Mouse (Mus musculus): ENCODE data around the gene Pth1r. TPM values are rescaled to one million over a fixed set of nuclear protein-coding genes. Genes with fewer than 3 reads are reported as not detected.
"Not testable (repeated sequence)": the region's sequence is repeated elsewhere in the genome, so short reads cannot be mapped to it uniquely, and the experiment has no call there.

Pth1r gene
- total RNA-seq, 2 experiments from 2014 or later, result not detected

GRCm38 (mm10) chr9:110685187-110685586 lies 61.8 kb downstream of the Pth1r start:
- peak; percentile 31 for ATAC-seq (ENCODE audit: poor library complexity, severe bottlenecking)

GRCm38 (mm10) chr9:110684100-110684831 lies 62.7 kb downstream of the Pth1r start:
- ATAC-seq (ENCODE audit: poor library complexity, severe bottlenecking), result no peak

GRCm38 (mm10) chr9:110683574-110684099 lies 63.3 kb downstream of the Pth1r start:
- no peak for ATAC-seq (ENCODE audit: poor library complexity, severe bottlenecking)

GRCm38 (mm10) chr9:110682697-110683096 lies 64.2 kb downstream of the Pth1r start:
- not testable (repeated sequence) for ATAC-seq (ENCODE audit: poor library complexity, severe bottlenecking)

- peak; percentile 22; the same call in 1 of the 2 replicates for ATAC-seq (ENCODE audit: poor library complexity, severe bottlenecking)
These were observed 64.7 kb downstream of the Pth1r start for GRCm38 (mm10) chr9:110682255-110682654.

- no peak for ATAC-seq (ENCODE audit: poor library complexity, severe bottlenecking)
These were observed 65.1 kb downstream of the Pth1r start for GRCm38 (mm10) chr9:110681817-110682216.

- peak; percentile 25 for ATAC-seq (ENCODE audit: poor library complexity, severe bottlenecking)
These were observed 66.0 kb downstream of the Pth1r start for GRCm38 (mm10) chr9:110680736-110681507.

GRCm38 (mm10) chr9:110678886-110679285 lies 68.1 kb downstream of the Pth1r start:
- no peak for ATAC-seq (ENCODE audit: poor library complexity, severe bottlenecking)

- ATAC-seq (ENCODE audit: poor library complexity, severe bottlenecking), result peak; percentile 84
These were observed 70.4 kb downstream of the Pth1r start for GRCm38 (mm10) chr9:110676492-110676911.

GRCm38 (mm10) chr9:110673107-110673752 lies 73.7 kb downstream of the Pth1r start:
- ATAC-seq (ENCODE audit: poor library complexity, severe bottlenecking), result peak; percentile 15

GRCm38 (mm10) chr9:110672462-110673106 lies 74.4 kb downstream of the Pth1r start:
- peak; percentile 27; the same call in 1 of the 2 replicates for ATAC-seq (ENCODE audit: poor library complexity, severe bottlenecking)

Other genes starting within 250 kb of the Pth1r start
- 109 and 127 TPM in 2 replicates for gene Setd2, start 214.5 kb downstream of the Pth1r start, total RNA-seq (2015)
- gene Setd2, start 214.5 kb downstream of the Pth1r start, total RNA-seq (2017), result 159 and 176 TPM in 2 replicates
- gene Nradd, start 122.7 kb downstream of the Pth1r start, total RNA-seq (2015), result 4.6 and 5.2 TPM in 2 replicates
- 2.0 and 3.5 TPM in 2 replicates for gene Nradd, start 122.7 kb downstream of the Pth1r start, total RNA-seq (2017)
- gene Nbeal2, start 93.0 kb downstream of the Pth1r start, total RNA-seq (2015), result 42.1 and 52.5 TPM in 2 replicates
- 29.1 and 35.9 TPM in 2 replicates for gene Nbeal2, start 93.0 kb downstream of the Pth1r start, total RNA-seq (2017)
- 204 and 210 TPM in 2 replicates for gene Ccdc12, start 90.6 kb downstream of the Pth1r start, total RNA-seq (2015)
- 165 and 180 TPM in 2 replicates for gene Ccdc12, start 90.6 kb downstream of the Pth1r start, total RNA-seq (2017)
- not detected in 2 replicates for gene Myl3, start 5.3 kb downstream of the Pth1r start, total RNA-seq (2015)
- gene Myl3, start 5.3 kb downstream of the Pth1r start, total RNA-seq (2017), result not detected in 2 replicates
- not detected in 2 replicates for gene Prss42, start 51.0 kb upstream of the Pth1r start, total RNA-seq (2015)
- not detected in 2 replicates for gene Prss42, start 51.0 kb upstream of the Pth1r start, total RNA-seq (2017)
- gene Prss44, start 66.8 kb upstream of the Pth1r start, total RNA-seq (2015), result not detected in 2 replicates
- gene Prss44, start 66.8 kb upstream of the Pth1r start, total RNA-seq (2017), result not detected in 2 replicates
- not detected in 2 replicates for gene Prss43, start 79.5 kb upstream of the Pth1r start, total RNA-seq (2015)
- gene Prss43, start 79.5 kb upstream of the Pth1r start, total RNA-seq (2017), result not detected in 2 replicates
- gene Prss45, start 87.4 kb upstream of the Pth1r start, total RNA-seq (2015), result not detected in 2 replicates
- not detected in 2 replicates for gene Prss45, start 87.4 kb upstream of the Pth1r start, total RNA-seq (2017)
- not detected in 2 replicates for gene Prss46, start 97.4 kb upstream of the Pth1r start, total RNA-seq (2015)
- gene Prss46, start 97.4 kb upstream of the Pth1r start, total RNA-seq (2017), result not detected in 2 replicates
- 1.0 TPM in 1 of 2 replicates, not detected in the other for gene Prss50, start 110.8 kb upstream of the Pth1r start, total RNA-seq (2015)
- 0.15 TPM in 1 of 2 replicates, not detected in the other for gene Prss50, start 110.8 kb upstream of the Pth1r start, total RNA-seq (2017)
- 0.29 and 0.48 TPM in 2 replicates for gene Als2cl, start 132.7 kb upstream of the Pth1r start, total RNA-seq (2015)
- gene Als2cl, start 132.7 kb upstream of the Pth1r start, total RNA-seq (2017), result 0.61 and 2.9 TPM in 2 replicates
- 0.05 TPM in 1 of 2 replicates, not detected in the other for gene Tmie, start 133.0 kb upstream of the Pth1r start, total RNA-seq (2015)
- not detected in 2 replicates for gene Tmie, start 133.0 kb upstream of the Pth1r start, total RNA-seq (2017)
- not detected in 2 replicates for gene Fam240a, start 169.7 kb upstream of the Pth1r start, total RNA-seq (2015)
- not detected in 2 replicates for gene Fam240a, start 169.7 kb upstream of the Pth1r start, total RNA-seq (2017)
- not detected in 2 replicates for gene Tdgf1, start 199.0 kb upstream of the Pth1r start, total RNA-seq (2015)
- gene Tdgf1, start 199.0 kb upstream of the Pth1r start, total RNA-seq (2017), result not detected in 2 replicates
- gene Lrrc2, start 204.4 kb upstream of the Pth1r start, total RNA-seq (2015), result not detected in 2 replicates
- gene Lrrc2, start 204.4 kb upstream of the Pth1r start, total RNA-seq (2017), result 0.04 TPM in 1 of 2 replicates, not detected in the other
- not detected in 2 replicates for gene Rtp3, start 243.4 kb upstream of the Pth1r start, total RNA-seq (2015)
- gene Rtp3, start 243.4 kb upstream of the Pth1r start, total RNA-seq (2017), result not detected in 2 replicates